Mouse (Mus musculus) cerebellum, postnatal 25 days (tissue): ENCODE measurements at regions not wholly inside any gene's neighbourhood (a gene's known extent, or its start where the extent isn't known, plus 50 kb on each side); places are given as distances from the start of the nearest gene placed in this dataset.
A peak's percentile ranks its signal among the peaks of the same experiment; 100 is the strongest.

Experiments
- DNase-seq, 2 experiments: peaks; one replicate each; pipeline ENCODE4 v3.0.0; 2021; ENCODE audit warnings: mixed read lengths in 2 of 2

DNA sequence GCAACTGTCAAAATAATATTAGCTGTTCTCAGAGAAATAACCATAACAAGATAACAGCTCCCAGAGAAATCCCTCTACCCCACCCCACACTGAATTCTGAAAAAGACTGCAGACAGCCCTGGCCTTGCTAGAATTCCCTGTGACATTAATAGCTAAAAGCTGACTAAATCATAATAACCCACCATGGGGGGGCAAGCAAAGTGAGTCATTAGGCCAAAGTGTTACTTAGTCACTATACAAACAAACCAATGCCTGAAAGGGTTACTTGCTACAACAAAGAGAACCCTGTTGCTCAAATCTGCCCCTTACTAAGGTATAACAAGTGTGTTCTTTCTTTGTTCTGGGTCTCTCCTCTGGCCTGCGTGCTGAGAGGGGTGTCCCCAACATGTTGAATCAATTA, 609.1 kb upstream of the Ppp6c start:
- no peak for DNase-seq

DNA sequence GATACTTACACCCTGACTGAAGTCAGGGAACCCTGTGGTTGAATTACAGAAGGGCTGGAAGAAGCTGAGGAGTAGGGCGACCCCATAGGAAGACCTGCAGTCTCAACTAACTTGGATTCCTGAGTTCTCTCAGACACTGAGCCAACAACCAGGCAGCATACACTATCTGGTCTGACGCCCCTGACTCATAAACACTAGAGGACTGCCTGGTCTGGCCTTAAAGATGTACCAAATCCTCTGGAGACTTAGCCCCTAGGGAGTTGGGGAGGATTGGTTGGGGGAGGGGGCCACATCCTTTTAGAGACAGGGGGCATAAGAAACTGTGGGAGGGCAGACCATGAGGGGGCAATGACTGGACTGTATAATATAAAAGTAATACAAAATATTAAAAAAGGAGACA, 597.6 kb upstream of the Ppp6c start:
- no peak for DNase-seq

DNA sequence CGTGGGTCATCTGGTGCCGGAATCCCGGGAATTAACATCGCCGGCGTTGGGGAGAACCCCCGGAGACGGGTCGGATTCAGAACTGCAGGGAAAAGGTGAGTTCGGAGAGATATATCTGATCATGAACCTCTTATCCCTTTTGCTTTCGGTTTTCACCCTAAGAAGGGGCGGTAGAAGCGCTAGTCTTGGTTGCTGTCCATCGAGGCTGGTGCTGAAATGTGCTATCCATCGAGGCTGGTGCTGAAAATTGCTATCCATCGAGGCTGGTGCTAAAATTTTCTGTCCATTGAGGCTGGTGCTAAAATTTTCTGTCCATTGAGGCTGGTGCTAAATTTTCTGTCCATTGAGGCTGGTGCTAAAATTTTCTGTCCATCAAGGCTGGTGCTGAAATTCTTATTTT, 580.4 kb upstream of the Ppp6c start:
- peak in 1 of 2 experiments; percentile 4 for DNase-seq
